ENCODE assay signal across 8 mouse cellular contexts in the genomic region with DNA sequence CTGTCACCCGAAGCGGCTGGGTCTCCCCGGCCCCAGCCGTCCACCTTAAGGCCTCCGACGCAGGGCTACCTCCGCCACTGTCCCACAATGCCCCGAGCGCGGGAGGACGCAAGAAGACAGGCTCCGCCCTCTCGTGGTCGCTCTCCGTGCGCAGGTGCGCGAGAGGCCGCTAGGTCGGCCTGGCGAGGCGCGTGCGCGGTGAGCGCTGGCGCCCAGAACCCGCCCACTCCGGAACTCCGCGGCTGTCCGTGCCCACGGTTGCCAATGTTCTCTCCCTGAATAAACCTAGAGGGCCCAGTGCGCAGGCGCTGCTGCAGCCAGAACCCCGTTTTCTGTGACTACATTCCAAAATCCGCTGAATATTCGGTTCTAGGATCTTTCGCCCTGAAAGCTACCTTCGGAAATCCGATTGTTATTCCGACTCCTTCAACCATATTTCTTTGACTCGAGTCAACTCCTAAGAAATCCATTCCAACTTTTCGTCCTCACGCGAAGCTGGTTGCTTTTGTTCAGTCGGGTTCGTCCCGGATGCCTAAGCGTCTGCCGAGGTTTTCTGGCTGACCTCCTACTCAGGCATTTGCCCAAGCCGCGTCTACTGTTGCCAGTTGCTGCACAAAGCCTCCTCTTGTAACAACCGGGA. TPM values are rescaled to one million over a fixed set of nuclear protein-coding genes. Genes with fewer than 3 reads are reported as not detected.
DNase-seq lines count a peak whose midpoint lies in the region; ATAC-seq lines count a peak whose summit lies in the region.

A gene (minus strand): TSS at position 108 of the 640 bp plus-strand sequence.

- DNase-seq in NIH3T3 (ENCODE audit: low read depth) = peak; percentile 99
- peak; percentile 96 to 98 for DNase-seq in cerebellum, postnatal 10 days
- DNase-seq in frontal cortex, postnatal 10 days (ENCODE audit: low spot score in 2 of 2) = peak; percentile 95 to 97
- peak; percentile 97 to 98 for DNase-seq in layer of hippocampus, postnatal 14 days (ENCODE audit: low spot score in 2 of 2)
- DNase-seq in lung, postnatal 14 days = peak; percentile 97
- DNase-seq in retina, adult 2 months (ENCODE audit: low read depth, low spot score) = peak; percentile 89
- peak; percentile 96 to 98 for DNase-seq in thymus, postnatal 36 days

- peak within 1 kb of the TSS; percentile 97 for H3K27ac ChIP-seq in hindbrain, embryonic 12.5 days

- H3K36me3 ChIP-seq in hindbrain, embryonic 12.5 days = peaks cover 12% of the 10 kb centered on the region

- peak within 1 kb of the TSS; percentile 88 for H3K4me3 ChIP-seq in hindbrain, embryonic 12.5 days

- peak within 1 kb of the TSS; percentile 95 for H3K9ac ChIP-seq in hindbrain, embryonic 12.5 days

- peaks cover 41% of the 10 kb centered on the region for H3K4me1 ChIP-seq in hindbrain, embryonic 12.5 days

- H3K27me3 ChIP-seq in hindbrain, embryonic 12.5 days = no peaks in the 10 kb centered on the region

- peak within 1 kb of the TSS; percentile 87 for H3K4me2 ChIP-seq in hindbrain, embryonic 12.5 days (replicated peaks)

- WGBS in hindbrain, embryonic 12.5 days = under 1% methylated on average over 54 of the region's 54 CpGs

- no peaks in the 10 kb centered on the region for H3K9me3 ChIP-seq in hindbrain, embryonic 12.5 days (replicated peaks)

- ATAC-seq in hindbrain, embryonic 12.5 days (ENCODE audit: low FRiP score) = peak; percentile 98

RNA-seq across cellular contexts. Expression of the gene that starts here (rescaled TPM):
- 15.0 and 17.1 TPM in 2 replicates for polyA plus RNA-seq in hindbrain, embryonic 12.5 days (2016; fragmentation: Nextera tagmentation; extraction: Ambion mirVana)
- total RNA-seq in layer of hippocampus, postnatal 14 days (2021) = 100 to 1,000 TPM; 140 TPM

Comparison
In these comparisons a context has a peak if more than half of its experiments do, and no peak if none do; other contexts are left out.
1. Peak in every context shown above with its lines: DNase-seq, ATAC-seq, H3K4me3 ChIP-seq and H3K27ac ChIP-seq.